Mouse (Mus musculus) cerebellum, adult 11 months (tissue): ENCODE results near the gene Zfp444.
"Not testable (repeated sequence)": the region's sequence is repeated elsewhere in the genome, so short reads cannot be mapped to it uniquely, and the experiment has no call there.

ENCODE experiments used
- DNase-seq: peaks from one replicate; pipeline ENCODE4 v3.0.0; 2022

Gene Zfp444

DNA sequence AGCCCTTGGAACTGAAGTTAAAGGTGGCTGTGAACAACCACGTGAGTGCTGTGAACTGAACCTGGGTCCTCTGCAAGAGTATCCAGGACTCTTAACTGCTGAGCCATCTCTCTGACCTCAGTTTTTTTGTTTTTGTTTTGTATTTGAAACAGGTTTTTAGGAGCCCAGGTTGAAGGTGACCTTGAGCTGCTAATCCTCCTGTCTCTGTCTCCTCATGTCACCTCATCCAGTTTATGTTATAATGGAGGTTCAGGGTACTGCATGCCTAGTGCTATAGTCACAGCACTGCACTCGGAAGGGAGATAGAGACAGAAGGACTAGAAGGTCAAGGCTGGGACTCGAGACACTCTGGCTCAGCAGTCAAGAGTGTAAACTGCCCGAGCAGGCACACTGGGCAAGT lies 9.9 kb upstream of the Zfp444 start:
- DNase-seq, result no peak

DNA sequence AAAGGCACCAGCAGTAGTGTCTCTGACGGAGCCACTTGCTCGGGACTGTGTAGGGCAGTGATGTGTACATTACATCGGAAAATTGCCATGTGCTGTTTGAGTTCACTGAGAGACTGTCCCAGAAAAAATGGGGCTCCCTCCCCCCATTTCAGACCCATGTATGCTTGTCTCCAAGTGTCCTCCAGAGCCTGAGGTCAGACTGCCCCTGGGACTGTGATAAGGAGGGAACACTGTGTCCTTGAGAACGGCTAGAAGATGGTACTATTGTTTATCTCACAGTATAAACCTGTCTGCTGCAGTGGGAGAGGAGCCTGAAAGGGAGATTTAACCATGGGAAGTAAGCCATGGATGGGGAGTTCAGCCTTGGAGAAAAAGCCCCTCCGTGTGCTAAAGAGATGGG lies 7.4 kb upstream of the Zfp444 start:
- no peak for DNase-seq

DNA sequence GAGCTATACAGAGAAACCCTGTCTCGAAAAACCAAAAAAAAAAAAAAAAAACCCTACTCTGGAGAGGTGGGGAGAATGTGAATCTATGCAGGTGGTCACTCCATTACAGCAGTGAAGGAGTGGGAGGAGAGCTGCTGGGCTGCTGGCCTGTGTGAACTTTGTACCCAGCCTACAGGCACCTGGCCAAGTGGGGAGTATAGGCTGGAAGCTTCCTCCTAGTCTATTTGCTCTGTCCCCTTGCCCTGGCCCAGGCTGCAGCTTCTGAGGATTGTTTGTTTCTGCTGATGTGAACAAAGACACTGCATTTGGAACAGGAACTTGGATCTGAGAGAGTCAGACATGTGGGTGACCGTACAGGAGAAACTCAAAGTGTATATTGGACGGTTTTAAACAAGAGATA lies 2.6 kb upstream of the Zfp444 start:
- DNase-seq, result no peak

DNA sequence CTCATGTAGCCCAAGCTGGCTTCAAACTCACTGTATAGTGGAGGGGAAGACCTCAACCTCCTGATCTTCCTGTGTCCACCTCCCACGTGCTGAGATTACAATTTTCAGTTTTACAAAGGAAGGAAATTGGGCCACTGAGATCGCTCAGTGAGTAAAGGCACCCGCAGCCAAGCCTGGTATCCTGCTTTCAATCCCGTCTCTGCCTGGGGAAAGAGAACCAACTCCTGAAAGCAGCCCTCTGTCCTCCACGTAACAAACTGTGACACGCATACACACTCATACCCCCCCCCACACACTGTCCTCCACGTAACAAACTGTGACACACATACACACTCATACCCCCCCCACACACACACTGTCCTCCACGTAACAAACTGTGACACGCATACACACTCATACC lies 1.6 kb upstream of the Zfp444 start:
- no peak for DNase-seq

DNA sequence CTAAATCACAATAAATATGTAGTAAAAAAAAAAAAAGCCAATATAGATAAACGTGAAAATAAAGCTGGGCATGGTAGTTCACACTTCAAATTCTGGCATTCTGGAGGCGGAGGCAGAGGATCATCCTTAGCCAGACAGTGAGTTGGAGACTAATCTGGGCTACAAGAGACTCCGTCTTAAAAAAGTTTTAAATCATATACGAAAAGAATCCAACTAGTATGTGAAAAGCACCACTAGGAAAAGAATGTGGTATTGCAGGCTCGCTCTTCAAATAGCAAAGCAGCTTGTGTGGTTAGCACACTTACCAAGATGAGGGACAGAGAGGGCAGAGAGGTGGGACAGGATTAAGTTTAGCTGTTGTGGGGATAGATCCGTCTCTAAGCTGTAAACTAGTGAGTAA lies 1.2 kb upstream of the Zfp444 start:
- DNase-seq, result no peak

DNA sequence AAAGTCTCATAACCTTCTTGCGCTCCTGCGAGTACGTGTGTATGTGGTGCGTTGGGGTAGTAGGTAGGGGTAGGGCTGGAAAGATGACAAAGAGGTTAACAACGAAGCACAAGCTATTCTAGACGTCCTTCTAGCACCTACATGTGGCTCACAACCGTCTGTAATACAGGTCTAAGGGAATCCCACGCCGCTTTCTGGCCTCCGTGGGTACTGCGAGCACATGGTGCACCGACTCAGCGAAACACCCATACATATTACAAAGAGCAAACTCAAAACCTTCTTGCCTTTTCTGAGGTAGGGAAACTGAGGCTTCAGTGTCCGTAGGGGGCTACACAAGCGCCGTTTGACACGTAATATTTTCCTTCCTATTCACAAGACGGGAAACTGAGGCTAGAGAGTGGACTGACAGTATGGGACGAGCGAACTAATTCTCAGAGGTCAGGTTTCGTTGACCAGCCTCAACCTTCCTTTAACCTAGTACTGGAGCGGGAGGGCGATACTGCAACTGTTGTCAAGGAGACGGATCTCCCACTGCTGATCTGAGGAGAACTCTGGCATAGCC lies 501 bp upstream of the Zfp444 start:
- peak; percentile 62 for DNase-seq

DNA sequence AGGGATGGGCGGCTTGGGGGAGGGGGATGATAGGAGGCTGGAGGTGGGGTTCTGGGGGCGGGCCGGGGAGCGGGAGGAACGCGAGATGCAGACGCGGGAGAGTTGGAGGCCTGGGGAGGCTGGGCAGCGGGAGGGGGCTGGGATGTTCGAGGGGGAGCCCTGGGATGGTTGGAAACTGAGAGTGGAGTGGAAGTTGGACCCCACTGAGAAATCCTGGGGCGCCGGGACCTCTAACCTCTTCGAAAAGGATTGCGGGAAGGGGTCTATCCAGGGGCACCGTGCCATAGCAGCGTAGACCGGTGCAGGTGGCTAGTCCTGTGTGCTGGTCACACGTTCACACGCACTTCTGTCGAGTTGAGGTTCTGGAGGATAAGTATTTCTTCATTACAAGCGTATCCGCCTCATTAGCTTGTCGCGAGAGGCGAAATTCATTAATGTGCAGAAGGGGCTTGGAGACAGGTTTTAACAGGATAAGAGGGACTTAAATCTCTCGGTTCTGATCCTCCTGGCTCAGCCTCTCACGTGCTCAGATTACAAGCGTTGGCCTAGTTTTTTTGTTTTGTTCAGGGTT lies 733 bp downstream of the Zfp444 start:
- no peak for DNase-seq

DNA sequence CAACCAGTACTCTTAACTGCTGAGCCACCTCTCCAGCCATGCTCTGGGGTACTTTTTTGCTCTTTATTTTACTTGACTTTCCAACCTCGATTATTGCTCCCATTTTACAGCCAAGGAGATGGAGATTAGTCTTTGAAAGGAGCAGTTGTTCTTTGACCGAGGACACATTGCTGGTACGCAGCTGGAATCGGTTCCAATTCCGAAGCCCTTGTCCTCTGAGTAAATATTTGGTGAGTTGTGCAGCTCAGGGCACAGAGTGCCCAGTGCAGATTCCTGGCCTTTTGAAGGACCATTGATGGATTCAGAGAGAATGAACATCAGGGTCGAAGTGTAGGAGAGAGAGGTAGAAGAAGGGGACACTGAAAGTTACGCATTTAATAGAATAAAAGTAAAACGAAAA lies 1.8 kb downstream of the Zfp444 start:
- no peak for DNase-seq

DNA sequence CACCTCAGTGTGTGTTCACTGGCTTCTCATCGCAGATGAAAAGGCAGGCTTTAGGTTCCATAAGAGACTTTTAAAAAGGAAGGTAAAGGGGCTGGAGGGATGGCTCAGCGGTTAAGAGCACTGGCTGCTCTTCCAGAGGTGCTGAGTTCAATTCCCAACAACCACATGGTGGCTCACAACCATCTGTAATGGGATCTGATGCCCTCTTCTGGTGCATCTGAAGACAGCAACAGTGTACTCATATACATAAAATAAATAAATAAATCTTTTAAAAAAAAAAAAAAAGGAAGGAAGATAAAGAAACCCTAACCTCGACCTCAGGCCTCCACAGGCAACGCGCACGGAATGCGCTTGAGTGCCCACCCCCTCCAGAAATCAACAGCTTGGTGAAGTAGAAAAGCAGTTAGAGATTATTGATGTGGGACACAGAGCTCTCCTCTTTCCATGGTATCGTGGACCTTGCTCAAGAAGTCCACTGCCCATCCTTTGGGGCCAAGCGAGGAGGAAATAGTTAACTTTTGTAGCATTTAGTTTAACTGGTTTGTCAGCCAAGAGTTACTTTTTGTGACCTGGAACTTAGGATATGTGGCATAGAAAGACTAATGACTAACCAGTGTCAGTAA lies 2.5 kb downstream of the Zfp444 start:
- DNase-seq, result not testable (repeated sequence)

DNA sequence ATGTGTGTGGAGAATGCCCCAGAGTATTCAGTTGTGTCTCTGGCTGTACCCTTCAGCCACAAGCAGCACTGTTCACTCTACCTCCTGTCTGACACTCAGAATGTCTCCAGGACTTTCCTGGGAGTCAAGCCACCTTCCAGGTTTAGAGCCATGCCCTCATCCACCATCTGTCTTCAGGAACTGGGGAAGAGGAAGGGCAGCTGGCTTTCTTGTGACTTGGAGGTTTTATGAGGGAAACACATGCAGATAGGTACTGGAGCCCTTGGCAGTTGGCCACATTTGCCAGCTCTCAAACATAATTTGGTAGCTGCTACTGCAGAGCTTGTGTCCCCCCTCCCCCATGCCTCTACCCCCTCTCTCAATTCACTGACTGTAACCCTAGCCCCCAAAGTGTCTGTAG lies 7.0 kb downstream of the Zfp444 start:
- peak; percentile 66 for DNase-seq

DNA sequence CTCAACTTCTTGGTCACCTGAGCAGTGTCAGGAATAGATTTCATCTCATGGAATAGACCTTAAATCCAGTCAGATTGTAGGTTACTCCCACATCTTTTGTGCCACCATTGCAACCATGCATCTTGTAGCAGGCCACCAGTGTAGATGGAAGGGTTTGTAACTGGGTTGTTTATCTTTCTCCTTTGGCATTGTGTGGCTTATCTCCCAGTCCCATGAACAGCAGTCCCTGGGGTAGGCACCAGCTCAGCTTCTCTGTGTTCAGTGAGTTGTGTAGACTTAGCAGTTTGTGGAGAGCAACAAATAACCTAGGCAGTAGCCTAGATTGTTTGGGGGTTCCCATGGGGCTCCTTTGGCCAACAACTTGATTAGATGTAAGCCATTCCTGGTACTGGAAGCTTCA lies 10.9 kb downstream of the Zfp444 start:
- no peak for DNase-seq

DNA sequence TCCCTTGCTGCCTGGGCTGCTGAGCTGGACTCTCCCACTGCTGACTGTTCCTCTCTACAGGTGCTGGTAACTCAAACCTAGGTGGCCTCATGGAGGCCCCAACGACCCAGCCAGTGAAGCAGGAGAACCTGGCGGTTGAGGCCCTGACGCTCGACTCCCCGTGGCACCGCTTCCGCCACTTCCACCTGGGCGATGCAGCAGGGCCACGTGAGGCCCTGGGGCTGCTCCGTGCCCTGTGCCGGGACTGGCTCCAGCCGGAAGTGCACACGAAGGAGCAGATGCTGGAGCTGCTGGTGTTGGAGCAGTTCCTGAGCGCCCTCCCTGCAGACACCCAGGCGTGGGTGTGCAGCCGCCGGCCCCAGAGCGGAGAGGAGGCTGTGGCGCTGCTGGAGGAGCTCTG lies 11.8 kb downstream of the Zfp444 start:
- peak; percentile 71 for DNase-seq

DNA sequence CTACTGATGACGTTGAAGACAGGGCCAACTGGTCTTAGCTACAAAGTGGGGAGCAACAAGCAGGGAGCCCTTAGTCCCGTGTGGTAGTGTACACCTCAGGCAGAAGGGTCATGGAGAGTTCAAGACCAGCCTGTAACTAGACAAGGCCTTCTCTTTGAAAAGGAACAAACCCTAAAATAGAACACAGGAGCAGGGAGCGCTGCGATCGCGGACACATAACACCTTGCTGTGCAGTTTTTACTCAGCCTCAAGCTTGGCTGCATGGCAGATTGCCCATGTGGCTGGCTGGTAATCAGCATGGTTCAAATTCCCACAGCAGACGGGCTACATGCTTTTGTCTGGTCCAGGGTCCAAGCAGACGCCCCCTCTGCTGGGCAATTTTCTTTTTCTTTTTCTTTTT lies 12.5 kb downstream of the Zfp444 start:
- peak; percentile 59 for DNase-seq

DNA sequence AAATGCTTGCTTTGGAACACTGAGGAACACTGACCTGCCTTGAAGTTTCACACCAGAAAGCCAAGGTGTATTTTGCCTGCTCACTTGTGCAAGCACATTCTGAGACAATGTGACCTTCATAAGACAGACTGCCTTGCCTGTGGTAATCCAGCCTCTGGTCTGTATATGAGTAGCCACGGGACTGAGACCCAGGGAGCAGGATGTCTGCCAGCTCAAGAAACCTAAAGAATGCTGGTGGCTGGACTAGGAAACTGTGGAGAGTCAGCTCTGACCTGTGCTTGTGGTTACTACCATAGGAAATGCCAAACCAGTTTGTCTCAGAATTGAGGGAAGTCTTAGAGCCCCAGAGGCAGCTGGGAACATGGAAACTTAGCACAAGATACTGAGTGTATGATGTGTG lies 13.4 kb downstream of the Zfp444 start:
- DNase-seq, result no peak

DNA sequence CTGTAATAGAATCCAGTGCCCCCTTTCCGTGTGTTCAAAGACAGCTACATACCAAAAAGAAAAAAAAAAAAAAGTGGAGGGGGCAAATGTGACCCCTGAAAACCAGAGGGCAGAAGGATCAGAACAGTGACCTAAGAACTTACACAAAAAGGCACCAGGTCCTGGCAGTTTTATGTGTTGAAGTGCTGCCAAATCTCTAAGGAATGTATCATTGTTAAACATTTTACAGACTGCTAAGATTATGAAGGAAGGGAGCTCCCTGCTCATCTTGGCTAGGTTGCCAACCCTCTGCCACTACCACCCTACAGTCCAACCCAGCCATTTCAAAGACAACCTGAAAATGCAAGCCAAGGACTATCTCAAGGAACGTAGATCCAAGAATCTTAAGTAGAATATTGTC lies 14.2 kb downstream of the Zfp444 start:
- DNase-seq, result no peak

DNA sequence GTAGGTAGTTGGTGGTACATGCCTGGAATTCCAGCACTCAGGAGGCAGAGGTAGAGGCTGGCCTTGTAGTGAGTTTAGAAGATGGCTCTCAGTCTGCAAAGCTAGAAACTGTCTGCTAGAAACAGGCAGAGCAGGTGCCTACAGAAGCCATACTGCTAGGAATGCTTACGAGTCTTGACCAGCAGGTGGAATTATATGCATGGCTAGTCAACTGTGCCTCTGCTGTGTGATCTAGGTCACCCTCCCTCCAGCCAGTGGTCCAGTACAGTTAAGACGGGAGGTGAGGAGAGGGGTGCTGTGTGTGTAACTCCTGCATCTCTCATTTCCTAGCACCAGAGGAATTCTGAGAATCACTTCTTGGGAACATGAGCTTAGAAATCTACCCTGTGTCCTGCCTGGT lies 14.7 kb downstream of the Zfp444 start:
- DNase-seq, result no peak

DNA sequence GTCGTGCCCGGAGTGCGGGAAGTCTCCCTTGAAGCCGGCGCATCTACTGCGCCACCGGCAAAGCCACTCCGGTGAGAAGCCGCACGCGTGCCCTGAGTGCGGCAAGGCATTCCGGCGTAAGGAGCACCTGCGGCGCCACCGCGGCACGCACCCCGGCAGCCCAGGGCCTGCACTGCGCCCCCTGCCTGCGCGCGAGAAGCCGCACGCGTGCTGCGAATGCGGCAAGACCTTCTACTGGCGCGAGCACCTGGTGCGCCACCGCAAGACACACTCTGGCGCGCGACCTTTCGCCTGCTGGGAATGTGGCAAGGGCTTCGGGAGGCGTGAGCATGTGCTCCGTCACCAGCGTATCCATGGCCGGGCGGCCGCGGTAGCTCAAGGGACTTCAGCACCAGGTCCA lies 17.5 kb downstream of the Zfp444 start:
- no peak for DNase-seq

DNA sequence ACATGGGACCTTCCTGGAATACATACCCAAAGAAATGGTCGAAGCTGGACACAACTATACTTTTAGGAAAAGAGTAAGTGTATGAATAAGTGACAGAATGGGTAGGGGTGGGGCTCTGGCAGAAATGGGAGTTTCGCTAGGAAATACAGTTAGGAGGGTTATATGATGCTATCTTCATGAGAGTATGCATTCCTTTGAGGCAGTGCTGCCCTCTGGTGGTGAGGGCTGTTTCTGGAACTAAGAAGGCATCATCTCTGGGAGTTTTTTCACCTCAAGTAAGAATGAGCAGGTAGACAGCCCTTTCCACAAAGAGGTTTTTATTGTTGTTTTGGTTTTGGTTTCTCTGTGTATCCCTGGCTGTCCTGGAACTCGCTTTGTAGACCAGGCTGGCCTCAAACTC lies 19.4 kb downstream of the Zfp444 start:
- peak; percentile 74 for DNase-seq

DNA sequence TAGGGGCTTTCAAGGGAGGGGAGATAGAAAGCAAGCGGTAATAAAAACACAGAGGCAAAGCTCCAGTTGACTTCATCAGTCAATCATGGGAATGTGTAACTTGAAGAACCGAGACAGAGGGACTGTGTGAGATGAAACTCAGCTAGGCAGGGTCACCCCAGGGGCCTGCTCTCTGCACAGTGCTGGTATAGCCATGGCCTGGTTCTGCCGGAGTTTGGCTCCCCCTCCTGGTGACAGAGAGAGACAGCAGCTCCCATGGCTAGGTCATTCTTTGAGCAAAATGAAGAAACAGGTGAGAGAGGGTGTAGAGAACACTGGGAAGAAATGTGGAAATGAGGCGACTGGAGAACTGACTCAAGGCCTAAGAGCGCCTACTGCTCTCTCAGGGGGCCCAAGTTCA lies 22.1 kb downstream of the Zfp444 start:
- no peak for DNase-seq

DNA sequence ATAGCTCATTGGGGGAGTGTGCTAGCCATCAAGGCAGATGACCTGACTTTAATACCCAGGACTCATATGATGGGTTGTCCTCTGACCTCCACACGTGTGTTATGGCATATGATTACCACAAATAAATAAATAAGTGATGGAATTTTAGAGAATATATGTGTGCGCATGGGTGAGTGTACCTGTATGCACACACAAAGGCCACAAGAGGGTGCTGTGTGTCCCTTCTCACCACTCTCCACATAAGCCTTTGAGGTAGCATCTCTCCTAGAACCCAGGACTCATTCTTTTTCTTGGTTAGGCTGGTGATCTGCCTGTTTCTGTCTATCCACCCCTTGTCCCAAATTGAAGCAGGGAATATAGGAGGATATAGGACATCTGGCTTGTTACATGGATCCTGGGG lies 23.8 kb downstream of the Zfp444 start:
- no peak for DNase-seq

DNA sequence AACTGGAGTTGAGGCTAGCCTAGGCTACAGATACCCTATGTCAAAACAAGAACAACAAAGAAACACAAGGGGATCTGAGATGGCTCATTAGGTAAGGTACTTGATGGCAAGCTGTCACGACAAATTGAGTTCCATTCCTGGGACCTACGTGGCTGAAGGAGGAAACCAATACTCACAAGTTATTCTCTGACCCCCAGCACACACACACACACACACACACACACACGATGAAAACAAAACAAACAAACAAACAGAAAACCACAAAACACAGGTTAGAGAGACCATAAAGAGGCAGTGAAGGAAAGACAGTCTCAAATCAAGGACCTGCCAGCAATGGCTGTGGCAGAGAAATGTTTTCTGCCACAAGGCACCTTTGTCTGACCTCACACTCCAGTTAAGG lies 24.8 kb downstream of the Zfp444 start, which contains the start of gene Galp:
Galp (plus strand) TSS at position 301 of the 400 bp plus-strand sequence.
- no peak for DNase-seq

DNA sequence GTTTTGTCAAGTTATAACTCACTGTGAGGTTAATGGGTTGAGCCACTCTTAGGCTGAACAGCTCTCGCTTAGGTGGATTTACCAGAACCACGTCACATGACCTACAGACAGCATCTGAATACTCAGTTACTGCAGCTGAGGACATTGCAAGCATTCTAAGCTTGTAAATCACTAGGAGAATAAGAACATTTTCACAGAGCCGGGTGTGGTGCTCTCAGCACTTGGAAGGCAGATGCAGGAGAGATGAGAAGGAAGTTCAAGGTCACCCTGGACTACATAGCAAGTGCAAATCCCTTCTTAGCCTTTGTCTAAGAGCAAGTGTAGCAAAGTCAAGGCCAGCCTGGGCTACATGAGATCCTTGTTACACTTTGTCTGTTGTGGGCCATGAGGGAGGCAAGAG lies 32.2 kb downstream of the Zfp444 start:
- DNase-seq, result no peak

DNA sequence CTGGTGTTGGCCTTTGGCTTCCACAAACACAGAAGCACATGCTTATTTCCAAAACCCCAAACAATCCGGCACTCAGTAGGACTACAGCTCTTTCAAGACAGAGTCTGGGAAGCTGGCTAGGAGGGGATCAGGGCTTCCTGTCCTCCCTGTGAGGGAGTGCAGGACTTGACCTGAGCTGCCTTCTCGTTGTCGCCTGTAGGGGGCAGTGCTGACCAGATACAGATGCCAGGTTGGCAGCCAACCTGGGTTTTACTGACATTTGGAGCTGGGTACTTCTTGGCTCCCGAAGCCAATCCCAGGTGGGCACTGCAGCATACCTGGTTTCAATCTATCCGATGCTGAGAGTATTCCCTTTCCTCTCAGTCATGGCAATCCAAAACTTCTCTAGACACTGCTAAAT lies 41.1 kb downstream of the Zfp444 start:
- peak; percentile 24 for DNase-seq

DNA sequence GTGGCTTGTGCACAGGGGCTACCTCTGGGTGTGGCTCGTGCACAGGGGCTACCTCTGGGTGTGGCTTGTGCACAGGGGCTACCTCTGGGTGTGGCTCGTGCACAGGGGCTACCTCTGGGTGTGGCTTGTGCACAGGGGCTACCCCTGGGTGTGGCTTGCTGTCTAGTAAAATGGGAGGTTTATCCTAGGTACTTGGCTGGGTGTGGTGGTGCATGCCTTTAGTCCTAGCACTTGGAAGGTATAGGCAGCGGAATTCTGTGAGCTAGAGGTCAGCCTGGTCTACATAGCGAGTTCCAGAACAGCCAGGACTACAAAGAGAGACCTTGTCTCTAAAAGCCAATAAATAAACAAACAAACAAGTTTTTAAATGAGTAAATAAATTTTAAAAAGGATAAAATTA lies 42.7 kb downstream of the Zfp444 start:
- DNase-seq, result not testable (repeated sequence)

DNA sequence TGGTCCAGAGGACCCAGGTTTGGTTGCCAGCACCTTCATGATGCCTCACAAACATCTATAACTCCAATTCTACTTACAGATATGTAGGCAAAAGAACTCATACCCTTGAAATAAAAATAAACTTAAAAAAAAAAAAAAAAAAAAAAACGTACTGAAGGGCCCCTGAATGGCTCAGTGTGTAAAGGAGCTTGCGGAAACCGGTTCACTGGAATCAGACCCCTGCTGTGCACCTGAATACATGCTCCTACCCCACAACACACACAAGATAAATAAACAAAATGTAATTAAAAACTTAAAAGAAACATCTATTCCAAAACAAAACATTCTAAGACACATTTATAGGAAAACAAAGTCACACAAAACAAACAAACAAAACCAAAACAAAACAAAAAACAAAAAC lies 48.1 kb downstream of the Zfp444 start:
- no peak for DNase-seq
